Mouse (Mus musculus): Measurements from ENCODE around the gene Tbc1d12. TPM values are rescaled to one million over a fixed set of nuclear protein-coding genes. Genes with fewer than 3 reads are reported as not detected.
"Not testable (repeated sequence)": the region's sequence is repeated elsewhere in the genome, so short reads cannot be mapped to it uniquely, and the experiment has no call there.

Tbc1d12 gene
- polyA plus RNA-seq, 1 experiment from 2014 or later, result 1.2 TPM

DNA sequence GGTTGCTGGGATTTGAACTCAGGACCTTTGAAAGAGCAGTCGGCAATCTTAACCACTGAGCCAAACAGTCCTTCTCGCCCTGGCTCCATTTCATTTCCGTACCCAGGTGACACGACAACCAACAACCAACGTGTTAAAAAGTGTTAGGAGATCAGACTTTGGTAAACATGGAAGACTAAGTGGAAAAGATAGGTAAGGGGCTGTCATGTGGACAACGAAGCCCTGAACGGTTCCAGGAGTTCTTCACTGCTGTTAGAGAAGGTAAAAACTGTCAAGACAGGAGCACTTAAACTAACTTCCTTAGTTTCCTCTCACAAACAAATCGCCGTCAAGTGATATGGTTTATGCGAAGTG is 318 bp upstream of the Tbc1d12 start:
- WGBS (ENCODE audit: insufficient replicate concordance), result 19% methylated on average over 10 of the region's 10 CpGs
- Histone ChIP-seq H3K4me3 (replicated peaks) (peak overlapping the region; percentile 94), H3K27me3 (no peaks in the 10 kb centered on the region), H3K9me3 (replicated peaks) (no peaks in the 10 kb centered on the region), H3K9ac (peak overlapping the region; percentile 93), H3K27ac (replicated peaks) (peak overlapping the region; percentile 96), H3K36me3 (replicated peaks) (no peaks in the 10 kb centered on the region), H3K4me1 (replicated peaks) (peaks cover 36% of the 10 kb centered on the region), H3K4me2 (peak overlapping the region; percentile 95)
- no peak for ATAC-seq (ENCODE audit: insufficient read depth)

DNA sequence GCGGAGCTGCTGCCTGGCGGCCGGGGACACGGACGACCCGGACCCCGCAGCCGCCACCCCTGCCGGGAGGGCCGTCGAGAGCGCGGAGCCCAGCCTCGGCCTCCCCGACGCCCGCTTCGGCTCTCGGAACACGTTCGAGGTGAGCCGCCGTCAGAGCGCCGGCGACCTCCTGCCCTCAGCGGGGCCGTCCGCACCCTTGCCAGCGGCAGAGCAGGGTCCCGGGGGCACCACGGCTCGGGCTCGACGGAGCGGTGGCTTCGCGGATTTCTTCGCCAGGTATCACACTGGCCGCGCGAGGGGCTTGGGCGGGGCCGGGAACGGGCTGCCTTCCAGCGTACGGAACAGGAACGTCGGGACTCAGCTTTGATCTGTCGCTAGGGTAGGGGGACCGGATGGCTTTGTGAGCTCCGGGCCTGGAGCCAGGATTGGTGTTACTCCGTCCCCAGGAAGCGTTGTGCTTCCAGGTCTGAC is 827 bp downstream of the Tbc1d12 start:
- ATAC-seq (ENCODE audit: insufficient read depth), result peak; percentile 38
- Histone ChIP-seq H3K4me2 (peak overlapping the region; percentile 95), H3K4me1 (replicated peaks) (peaks cover 36% of the 10 kb centered on the region), H3K9ac (peak overlapping the region; percentile 93), H3K4me3 (replicated peaks) (peak overlapping the region; percentile 94), H3K9me3 (replicated peaks) (no peaks in the 10 kb centered on the region), H3K36me3 (replicated peaks) (no peaks in the 10 kb centered on the region), H3K27ac (replicated peaks) (peak overlapping the region; percentile 96), H3K27me3 (no peaks in the 10 kb centered on the region)
- WGBS (ENCODE audit: insufficient replicate concordance), result 1% methylated on average over 54 of the region's 54 CpGs

DNA sequence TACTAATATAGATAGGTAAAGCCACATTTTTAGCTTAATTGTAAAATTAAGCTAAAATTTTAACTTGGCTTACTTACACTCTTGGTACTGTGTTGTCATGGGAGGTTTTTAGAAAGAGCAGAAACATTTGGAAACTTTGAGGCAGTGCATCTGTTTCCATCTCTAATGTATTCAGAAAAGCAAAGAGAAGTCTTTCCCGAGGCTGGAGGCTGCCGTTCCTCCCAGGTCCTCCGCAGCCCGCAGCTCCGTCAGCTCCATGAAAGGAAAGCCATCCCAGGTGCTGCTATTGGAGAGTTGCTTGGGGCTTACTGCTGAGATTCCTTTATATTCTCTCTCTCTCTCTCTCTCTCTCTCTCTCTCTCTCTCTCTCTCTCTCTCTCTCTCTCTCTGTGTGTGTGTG is 8.4 kb downstream of the Tbc1d12 start:
- Histone ChIP-seq H3K9me3 (replicated peaks) (no peaks in the 10 kb centered on the region), H3K4me3 (replicated peaks) (no peak overlapping the region), H3K27me3 (no peaks in the 10 kb centered on the region), H3K36me3 (replicated peaks) (no peaks in the 10 kb centered on the region), H3K4me1 (replicated peaks) (peaks cover 6% of the 10 kb centered on the region), H3K4me2 (no peak overlapping the region), H3K9ac (no peak overlapping the region), H3K27ac (replicated peaks) (no peak overlapping the region)
- WGBS (ENCODE audit: insufficient replicate concordance), result 68% methylated on average over 5 of the region's 5 CpGs
- no peak for ATAC-seq (ENCODE audit: insufficient read depth)

DNA sequence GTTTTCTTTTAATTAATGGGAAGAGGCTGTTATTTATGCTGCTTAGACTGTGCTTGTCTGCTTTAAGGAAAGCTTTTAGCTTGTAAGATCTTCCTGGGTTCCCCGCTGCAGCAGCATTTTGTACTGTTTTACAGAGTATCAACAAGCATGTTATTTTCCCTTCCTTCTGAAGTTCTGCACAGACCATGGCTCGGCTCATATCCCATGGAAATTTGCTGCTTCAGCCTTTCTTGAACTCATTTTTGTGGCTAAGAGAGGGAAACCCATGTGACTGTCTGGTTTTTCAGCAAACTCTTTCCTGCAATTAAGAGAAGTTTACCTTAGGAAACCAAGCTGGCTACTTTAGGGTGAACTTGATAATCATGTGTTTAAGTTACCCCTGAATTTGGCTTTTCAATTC is 10.0 kb downstream of the Tbc1d12 start:
- no peak overlapping the region for H3K9ac ChIP-seq
- no peak for ATAC-seq (ENCODE audit: insufficient read depth)
- 58% methylated on average over 2 of the region's 2 CpGs for WGBS (ENCODE audit: insufficient replicate concordance)

DNA sequence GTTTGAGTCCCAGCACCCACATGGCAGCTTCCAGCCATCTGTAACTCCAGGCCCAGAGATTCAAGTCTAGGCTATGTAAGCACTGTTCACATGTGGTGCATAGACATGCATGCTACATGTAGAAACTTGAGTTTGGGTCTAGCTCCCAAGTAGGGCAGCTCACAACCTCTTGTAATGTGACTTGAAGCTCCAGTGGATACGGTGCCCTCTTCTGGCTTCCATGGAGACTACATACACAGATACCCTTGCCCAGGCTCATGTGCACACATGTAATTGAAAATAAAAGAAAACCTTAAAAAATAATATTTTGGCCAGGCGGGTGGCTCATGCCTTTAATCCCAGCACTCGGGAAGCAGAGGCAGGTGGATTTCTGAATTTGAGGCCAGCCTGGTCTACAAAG is 21.8 kb downstream of the Tbc1d12 start:
- Histone ChIP-seq H3K9ac (no peak overlapping the region), H3K4me1 (replicated peaks) (no peaks in the 10 kb centered on the region), H3K36me3 (replicated peaks) (0 out of 2 replicates have a peak, but pooled peaks cover 2% of the 10 kb centered on the region), H3K27ac (replicated peaks) (no peak overlapping the region), H3K27me3 (no peaks in the 10 kb centered on the region), H3K4me2 (no peak overlapping the region), H3K4me3 (replicated peaks) (no peak overlapping the region), H3K9me3 (replicated peaks) (no peaks in the 10 kb centered on the region)
- WGBS (ENCODE audit: insufficient replicate concordance), result 81% methylated on average over 3 of the region's 3 CpGs
- ATAC-seq (ENCODE audit: insufficient read depth), result no peak

More for the DNA sequence above, 10.0 kb downstream of the Tbc1d12 start:
- H3K4me2 ChIP-seq, result no peak overlapping the region
- no peak overlapping the region for H3K27ac ChIP-seq (replicated peaks)
- no peaks in the 10 kb centered on the region for H3K36me3 ChIP-seq (replicated peaks)
- no peaks in the 10 kb centered on the region for H3K9me3 ChIP-seq (replicated peaks)
- no peaks in the 10 kb centered on the region; the same call in 1 of the 2 replicates for H3K4me1 ChIP-seq (replicated peaks)
- H3K4me3 ChIP-seq (replicated peaks), result no peak overlapping the region
- H3K27me3 ChIP-seq, result no peaks in the 10 kb centered on the region

DNA sequence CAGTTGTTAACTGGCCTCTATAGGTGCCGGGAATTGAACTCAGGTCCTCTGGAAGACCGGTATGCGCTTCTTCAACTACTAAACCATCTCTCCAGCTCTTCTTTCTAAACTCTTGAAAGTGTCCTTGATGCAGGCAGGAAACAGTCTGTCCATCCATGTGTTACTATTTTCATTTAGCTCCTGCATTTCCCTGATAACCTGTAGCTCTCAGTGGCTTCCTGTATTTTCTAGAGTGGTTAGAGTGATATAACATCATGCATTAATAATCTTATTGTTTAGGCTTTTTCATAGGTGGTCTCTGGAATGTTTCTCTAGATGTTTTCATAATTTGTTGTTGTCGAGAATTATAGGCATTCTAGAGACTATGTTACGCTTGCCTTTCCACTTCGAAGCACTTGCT is 26.1 kb downstream of the Tbc1d12 start:
- H3K36me3 ChIP-seq (replicated peaks), result peaks cover 2% of the 10 kb centered on the region; the same call in 1 of the 2 replicates

GRCm38 (mm10) chr19:38874825-38875224 is 38.4 kb downstream of the Tbc1d12 start:
- not testable (repeated sequence) for H3K4me2 ChIP-seq; H3K4me1 ChIP-seq (replicated peaks); H3K9ac ChIP-seq; H3K36me3 ChIP-seq (replicated peaks); ATAC-seq (ENCODE audit: insufficient read depth); H3K4me3 ChIP-seq (replicated peaks); H3K27ac ChIP-seq (replicated peaks); H3K27me3 ChIP-seq; H3K9me3 ChIP-seq (replicated peaks)
- whole genome bisulfite sequencing (ENCODE audit: insufficient replicate concordance), result 73% methylated on average over 3 of the region's 8 CpGs

More for the DNA sequence above, 26.1 kb downstream of the Tbc1d12 start:
- Histone ChIP-seq H3K4me3 (replicated peaks) (no peak overlapping the region), H3K4me2 (no peak overlapping the region), H3K27me3 (no peaks in the 10 kb centered on the region), H3K9ac (no peak overlapping the region), H3K27ac (replicated peaks) (no peak overlapping the region), H3K9me3 (replicated peaks) (no peaks in the 10 kb centered on the region), H3K4me1 (replicated peaks) (no peaks in the 10 kb centered on the region)
- WGBS (ENCODE audit: insufficient replicate concordance), result 77% methylated on average over 6 of the region's 6 CpGs
- no peak for ATAC-seq (ENCODE audit: insufficient read depth)

- 0 out of 2 replicates have a peak, but pooled peaks cover 7% of the 10 kb centered on the region for H3K36me3 ChIP-seq (replicated peaks)
- no peak overlapping the region for H3K9ac ChIP-seq
- no peak overlapping the region for H3K27ac ChIP-seq (replicated peaks)
- ATAC-seq (ENCODE audit: insufficient read depth), result no peak
- no peaks in the 10 kb centered on the region for H3K9me3 ChIP-seq (replicated peaks)
- no peaks in the 10 kb centered on the region for H3K4me1 ChIP-seq (replicated peaks)
- no peaks in the 10 kb centered on the region for H3K27me3 ChIP-seq
- no peak overlapping the region for H3K4me3 ChIP-seq (replicated peaks)
- no peak overlapping the region for H3K4me2 ChIP-seq
These were observed 43.9 kb downstream of the Tbc1d12 start for GRCm38 (mm10) chr19:38880300-38880699.

GRCm38 (mm10) chr19:38901146-38902135 is 65.1 kb downstream of the Tbc1d12 start:
- Histone ChIP-seq H3K4me2 (no peak overlapping the region), H3K4me1 (replicated peaks) (no peaks in the 10 kb centered on the region), H3K9me3 (replicated peaks) (no peaks in the 10 kb centered on the region), H3K27me3 (no peaks in the 10 kb centered on the region), H3K36me3 (replicated peaks) (peaks cover 8% of the 10 kb centered on the region; the same call in 1 of the 2 replicates), H3K27ac (replicated peaks) (no peak overlapping the region), H3K9ac (no peak overlapping the region), H3K4me3 (replicated peaks) (no peak overlapping the region)
- 80% methylated on average over 12 of the region's 12 CpGs for WGBS (ENCODE audit: insufficient replicate concordance)
- ATAC-seq (ENCODE audit: insufficient read depth), result no peak

- H3K4me3 ChIP-seq (replicated peaks), result no peak overlapping the region
- H3K9ac ChIP-seq, result no peak overlapping the region
- WGBS (ENCODE audit: insufficient replicate concordance), result 86% methylated on average over 5 of the region's 5 CpGs
- no peaks in the 10 kb centered on the region for H3K9me3 ChIP-seq (replicated peaks)
- ATAC-seq (ENCODE audit: insufficient read depth), result no peak
- peaks cover 8% of the 10 kb centered on the region; the same call in 1 of the 2 replicates for H3K36me3 ChIP-seq (replicated peaks)
- no peaks in the 10 kb centered on the region for H3K4me1 ChIP-seq (replicated peaks)
- H3K4me2 ChIP-seq, result no peak overlapping the region
- H3K27ac ChIP-seq (replicated peaks), result no peak overlapping the region
- no peaks in the 10 kb centered on the region for H3K27me3 ChIP-seq
These were observed 66.1 kb downstream of the Tbc1d12 start for GRCm38 (mm10) chr19:38902501-38902900.

DNA sequence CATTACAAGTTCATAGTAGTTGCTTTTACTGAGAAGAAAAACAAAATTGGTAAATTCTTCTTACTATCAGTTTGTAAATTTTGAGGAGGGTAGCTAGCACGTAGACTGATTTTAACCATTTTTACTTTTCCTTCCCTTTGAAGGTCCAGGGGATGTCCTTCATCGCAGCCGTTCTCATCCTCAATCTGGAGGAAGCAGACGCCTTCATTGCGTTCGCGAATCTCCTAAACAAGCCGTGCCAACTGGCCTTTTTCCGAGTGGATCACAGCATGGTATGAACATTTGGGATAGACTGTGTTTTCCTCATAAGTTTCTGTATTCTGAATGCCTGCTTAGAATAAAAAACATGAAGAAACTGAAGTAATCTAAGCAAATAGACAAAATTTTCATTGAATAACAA is 77.4 kb downstream of the Tbc1d12 start:
- Histone ChIP-seq H3K9ac (no peak overlapping the region), H3K4me2 (no peak overlapping the region), H3K27ac (replicated peaks) (no peak overlapping the region), H3K4me3 (replicated peaks) (no peak overlapping the region), H3K27me3 (no peaks in the 10 kb centered on the region), H3K4me1 (replicated peaks) (no peaks in the 10 kb centered on the region), H3K36me3 (replicated peaks) (peaks cover 40% of the 10 kb centered on the region), H3K9me3 (replicated peaks) (no peaks in the 10 kb centered on the region)
- ATAC-seq (ENCODE audit: insufficient read depth), result no peak
- 89% methylated on average over 9 of the region's 9 CpGs for WGBS (ENCODE audit: insufficient replicate concordance)
